Mouse (Mus musculus): ENCODE measurements around the gene Pbx1.

Pbx1 gene

DNA sequence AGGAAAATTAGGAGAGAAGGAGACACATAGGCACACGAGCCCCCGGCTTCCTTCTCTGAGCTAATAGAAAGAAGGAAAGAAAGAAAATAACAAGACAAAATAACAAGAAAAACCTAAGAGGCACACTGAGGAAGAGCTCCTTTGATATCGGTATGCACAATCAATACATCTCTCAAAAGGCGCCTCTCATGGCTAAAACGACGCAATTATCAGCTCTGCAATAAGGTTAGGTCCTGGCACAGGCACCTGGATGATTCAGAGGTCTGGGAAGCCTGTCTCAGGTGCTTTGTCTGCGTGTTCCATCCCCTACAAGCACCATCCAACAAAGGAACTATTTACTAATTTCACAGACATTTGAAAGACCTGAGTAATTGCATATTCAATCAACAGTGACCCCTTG, 5.8 kb downstream of the Pbx1 start:
- in situ Hi-C loops (cut with MboI; ENCODE audit: unreplicated experiment in 2 of 2): no loop called here

DNA sequence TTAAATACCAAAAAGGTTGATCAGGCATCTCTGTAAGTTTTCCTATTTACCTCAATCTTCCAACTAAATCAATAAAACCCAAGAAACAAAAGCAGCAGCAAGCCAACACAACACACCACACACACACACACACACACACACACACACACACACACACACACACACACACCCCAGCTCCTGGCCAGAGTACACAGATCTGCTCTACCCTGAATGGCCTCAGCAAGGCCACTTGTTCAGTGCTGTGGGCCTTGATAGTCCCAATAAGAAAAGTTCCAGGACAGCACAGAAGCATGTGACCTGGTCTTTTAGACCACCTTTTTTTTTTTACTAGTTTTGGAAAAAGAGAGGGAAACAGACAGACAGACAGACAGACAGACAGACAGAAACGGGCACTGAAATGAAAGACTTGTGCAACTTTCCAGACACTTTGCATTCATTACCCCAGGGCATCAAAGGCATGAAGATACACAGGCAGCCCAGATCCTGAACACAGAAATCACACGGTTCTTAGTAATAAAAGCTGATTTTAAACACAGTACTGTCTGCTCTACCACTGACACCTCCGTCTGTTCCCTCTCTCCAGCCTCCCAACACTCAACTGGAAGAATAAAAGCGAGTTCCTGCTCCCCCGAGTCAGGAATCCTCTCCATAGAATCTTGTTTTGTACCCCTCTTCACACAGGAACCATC, 6.9 kb downstream of the Pbx1 start:
- in situ Hi-C loops (cut with MboI; ENCODE audit: unreplicated experiment in 2 of 2): no loop called here

DNA sequence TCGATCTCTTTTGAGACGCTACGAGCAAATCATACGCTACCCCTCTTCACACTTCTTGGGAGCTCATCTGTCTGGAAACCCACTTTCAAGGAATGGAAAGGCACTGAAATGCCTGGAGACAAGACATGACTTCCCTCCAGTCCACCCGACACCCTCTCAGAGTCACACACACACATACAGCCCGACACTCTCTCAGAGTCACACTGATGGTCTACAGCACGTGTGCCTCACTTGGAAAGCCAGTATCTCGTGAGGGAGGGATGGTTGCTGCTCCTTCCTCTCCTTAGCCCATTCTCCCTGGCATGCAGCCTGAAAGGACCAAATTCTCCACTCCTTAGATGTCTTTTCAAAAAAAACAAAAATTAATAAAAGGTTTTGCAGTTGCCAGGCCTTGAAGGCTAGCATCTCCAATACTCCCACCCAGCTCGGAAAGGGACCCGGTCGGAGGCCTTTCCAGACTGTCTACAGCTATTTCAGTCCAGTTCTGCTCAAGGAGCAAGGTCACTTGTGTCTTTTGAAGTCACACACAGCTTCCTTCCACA, 8.6 kb downstream of the Pbx1 start:
- in situ Hi-C loops (cut with MboI; ENCODE audit: unreplicated experiment in 2 of 2): no loop called here

DNA sequence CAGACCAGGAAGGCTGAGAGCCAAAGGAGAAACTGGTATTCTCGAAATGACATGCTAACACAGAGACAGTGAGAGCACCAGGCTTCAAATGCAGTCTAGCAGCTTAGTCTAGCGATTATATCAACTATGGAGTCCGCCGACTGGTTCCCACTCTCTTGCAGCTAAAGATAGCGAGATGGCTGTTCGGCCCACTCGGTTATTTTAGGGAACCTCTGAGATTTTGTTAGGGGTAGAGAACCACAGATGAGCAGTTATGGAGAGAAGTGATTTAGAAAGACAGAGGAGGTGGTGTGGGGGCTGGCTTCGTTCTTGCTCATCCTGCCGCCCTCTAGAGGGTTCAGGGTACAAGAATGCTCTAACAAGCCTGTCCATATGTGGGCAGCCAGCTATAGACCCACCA, 13.2 kb downstream of the Pbx1 start:
- in situ Hi-C loops (cut with MboI; ENCODE audit: unreplicated experiment in 2 of 2): no loop called here

DNA sequence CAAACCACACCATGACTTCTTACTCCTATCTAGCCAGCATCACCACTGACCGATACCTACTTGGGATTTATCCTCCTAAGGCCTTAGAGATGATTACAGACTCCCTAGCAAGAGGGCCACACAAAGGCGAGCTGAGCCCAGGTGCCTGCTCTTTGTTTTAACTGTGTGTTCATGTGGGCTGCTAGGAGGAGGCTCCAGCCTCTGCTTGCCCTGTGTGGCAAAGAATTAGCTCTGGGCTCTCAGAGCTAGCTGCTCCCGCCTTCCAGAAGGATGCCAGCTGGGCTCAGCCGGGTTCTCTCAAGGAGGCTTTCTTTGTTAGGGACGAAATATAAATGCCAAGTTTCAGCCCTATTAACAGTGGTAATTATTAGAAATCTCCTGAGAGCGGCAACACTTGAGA, 14.4 kb downstream of the Pbx1 start:
- in situ Hi-C loops (cut with MboI; ENCODE audit: unreplicated experiment in 2 of 2): no loop called here

DNA sequence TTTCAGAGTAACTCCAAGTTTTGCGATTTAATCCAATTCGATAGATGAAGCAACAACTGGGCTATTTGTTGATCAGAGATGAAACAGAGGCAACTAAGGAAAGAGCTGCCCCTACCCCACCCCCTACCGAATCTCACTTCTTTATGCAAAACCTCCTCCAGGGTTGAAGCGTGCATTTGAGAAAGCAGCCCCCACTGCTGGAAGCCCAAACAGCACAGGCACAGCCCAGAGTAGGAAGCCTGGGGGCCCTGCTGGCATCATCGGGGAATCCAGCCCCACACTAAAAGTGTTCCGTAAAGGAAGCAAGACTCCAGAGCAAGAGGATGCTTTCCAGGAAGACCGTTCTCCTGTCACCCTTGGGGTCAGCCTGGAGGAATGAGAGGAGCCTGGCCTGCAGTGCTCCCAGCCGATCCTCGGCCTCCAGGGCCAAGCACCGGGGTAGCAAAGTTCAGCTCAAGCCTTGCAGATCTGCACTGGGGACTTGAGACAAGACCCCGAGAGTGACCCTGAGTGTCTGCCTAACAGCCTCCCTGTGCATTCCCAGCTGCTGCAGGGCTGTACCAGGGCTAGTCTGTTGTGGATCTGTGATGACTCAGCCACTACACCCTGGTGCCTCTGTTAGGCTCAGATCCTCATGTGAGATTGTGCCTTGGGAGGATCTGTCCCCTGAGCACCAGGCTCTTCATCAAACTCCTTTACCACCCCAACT, 15.2 kb downstream of the Pbx1 start:
- in situ Hi-C loops (cut with MboI; ENCODE audit: unreplicated experiment in 2 of 2): no loop called here

DNA sequence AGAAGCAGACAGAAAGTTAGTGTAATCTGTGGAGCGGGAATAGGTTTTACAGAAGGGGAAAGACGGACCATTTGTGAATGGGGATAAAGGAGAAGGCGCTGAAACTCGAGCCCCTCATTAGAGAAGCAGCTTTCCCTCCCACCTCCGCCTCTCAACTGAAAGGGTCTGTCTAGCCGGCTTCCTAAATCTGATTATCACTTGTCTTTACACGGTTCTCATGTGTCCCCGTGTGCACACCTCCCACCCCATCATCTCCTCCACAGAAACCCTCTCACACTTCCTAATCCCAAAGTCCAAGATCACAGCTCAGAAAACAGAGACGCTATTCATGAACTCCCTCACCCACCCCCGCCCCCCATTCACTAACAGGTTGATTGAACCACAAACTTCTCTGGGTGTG, 21.5 kb downstream of the Pbx1 start:
- in situ Hi-C loops (cut with MboI; ENCODE audit: unreplicated experiment in 2 of 2): no loop called here

DNA sequence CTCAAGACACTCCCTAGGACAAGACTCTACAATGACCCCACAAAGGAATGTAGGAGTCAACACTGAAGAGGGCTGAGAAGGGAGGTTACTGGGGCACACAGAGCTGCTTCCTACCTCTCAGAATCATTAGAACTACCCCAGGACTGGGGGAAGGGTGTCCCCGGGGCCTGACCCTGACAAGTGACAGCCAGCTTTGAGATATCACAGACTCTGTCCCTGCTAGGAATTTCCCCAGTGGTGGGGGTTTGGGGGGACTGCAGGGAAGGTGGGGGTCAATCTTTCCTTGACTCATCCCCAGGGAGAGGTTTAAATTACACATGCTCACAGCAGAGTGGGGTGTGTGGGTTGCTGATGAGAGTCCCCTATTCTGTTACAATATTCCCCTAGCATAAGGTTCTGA, 22.0 kb downstream of the Pbx1 start:
- in situ Hi-C loops (cut with MboI; ENCODE audit: unreplicated experiment in 2 of 2): no loop called here

DNA sequence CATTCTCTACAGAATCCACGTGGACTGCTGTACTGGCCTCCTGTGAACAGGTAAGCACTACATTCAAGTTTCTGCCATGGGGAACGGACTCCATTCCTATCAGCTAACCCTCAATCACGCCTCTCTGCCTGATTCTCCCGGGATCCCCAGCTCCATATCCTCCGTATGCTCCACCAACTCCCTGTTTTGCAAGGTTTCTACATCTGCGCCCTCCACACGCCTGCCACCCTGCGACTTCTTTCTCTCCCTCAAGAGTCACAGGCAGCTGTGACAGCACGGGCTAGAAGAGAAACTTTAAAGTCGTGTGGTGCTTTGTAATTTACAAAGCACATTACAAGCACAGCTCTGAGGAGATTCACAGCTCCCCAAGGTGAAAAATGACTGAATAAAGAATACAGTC, 23.3 kb downstream of the Pbx1 start:
- in situ Hi-C loops (cut with MboI; ENCODE audit: unreplicated experiment in 2 of 2): no loop called here

DNA sequence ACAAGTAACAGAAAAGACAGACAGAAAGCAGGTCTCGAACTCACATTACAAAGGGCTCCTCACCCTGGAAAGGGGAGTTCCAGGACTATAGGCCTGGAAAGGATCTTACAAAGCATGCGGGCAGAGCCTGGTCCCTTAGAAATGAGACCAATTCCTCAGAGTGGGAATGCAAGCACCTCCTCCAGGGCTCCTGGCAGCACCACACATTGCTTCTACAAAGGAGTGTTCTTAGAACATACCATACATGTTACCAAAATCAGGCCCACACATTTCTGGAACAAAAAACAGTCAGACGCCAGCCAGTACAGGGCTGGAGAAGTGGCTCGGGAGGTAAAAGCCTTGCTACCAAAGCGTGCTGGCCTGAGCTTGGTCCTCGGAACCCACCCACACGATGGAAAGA, 24.1 kb downstream of the Pbx1 start:
- in situ Hi-C loops (cut with MboI; ENCODE audit: unreplicated experiment in 2 of 2): no loop called here

DNA sequence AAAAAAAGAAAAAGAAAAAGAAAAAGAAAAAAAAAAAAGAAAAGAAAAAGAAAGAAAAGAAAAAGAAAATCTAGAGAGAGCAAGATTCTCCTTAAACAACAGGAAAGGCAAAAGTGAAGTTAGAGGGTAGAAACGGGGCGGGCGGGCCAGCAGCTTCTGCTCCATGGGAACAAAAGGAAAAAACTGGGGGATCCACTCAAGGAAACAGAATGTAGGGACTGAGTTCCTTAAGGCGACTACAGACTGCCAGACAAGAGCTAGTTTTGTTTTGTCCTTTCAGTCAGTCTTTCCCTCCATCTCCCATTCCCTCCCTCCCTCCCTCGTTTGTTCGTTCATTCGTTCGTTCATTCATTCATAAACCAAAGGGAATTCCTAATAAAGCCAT, 25.8 kb downstream of the Pbx1 start:
- in situ Hi-C loops (cut with MboI; ENCODE audit: unreplicated experiment in 2 of 2): no loop called here

DNA sequence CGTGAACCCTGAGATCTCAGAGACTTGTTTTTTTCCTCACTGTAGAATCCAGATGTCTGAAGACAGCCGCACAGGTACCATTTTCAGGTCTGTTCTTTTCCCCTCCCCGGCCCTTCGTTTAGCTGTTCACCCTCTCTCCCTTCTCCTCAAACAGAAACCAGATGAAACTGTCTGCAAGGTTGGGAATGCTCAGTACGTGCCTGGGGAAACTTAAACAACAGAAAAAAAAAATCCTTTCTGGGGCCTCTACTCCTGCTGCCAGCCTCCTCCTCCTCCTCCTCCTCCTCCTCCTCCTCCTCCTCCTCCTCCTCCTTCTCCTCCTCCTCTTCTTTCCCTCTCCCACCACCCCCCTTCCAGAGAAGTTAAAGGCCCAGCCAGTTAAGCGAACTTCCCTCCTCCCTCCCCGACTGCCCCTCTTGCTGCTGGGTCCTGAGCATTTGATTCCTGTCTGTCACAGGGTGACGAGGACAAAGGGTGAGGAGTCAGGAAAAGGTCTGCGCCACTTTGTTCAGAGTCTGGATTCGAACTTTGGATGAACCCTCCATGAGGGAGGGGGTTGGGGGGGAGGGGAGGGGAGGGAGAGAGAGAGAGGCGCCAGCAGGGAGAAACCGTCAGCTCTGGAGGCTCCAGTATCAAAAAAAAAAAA, 26.3 kb downstream of the Pbx1 start:
- in situ Hi-C loops (cut with MboI; ENCODE audit: unreplicated experiment in 2 of 2): no loop called here

DNA sequence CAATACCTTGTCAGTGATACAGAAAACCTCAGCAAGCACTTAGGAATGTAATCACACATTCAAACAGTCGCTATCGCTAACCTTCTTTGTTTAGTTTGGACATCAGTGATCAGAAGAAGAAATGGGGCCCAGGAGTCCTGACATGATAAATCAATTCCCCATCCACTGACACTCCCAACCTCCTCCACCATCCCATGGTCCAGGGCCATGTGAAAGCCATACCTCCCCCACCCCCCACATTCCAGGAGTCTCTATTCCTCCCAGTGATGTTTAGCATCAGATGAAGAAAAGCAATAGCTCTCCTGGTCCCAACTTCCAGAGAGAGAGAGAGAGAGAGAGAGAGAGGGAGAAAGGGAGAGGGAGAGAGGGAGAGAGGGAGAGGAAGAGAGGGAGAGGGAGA, 28.5 kb downstream of the Pbx1 start:
- in situ Hi-C loops (cut with MboI; ENCODE audit: unreplicated experiment in 2 of 2): no loop called here

DNA sequence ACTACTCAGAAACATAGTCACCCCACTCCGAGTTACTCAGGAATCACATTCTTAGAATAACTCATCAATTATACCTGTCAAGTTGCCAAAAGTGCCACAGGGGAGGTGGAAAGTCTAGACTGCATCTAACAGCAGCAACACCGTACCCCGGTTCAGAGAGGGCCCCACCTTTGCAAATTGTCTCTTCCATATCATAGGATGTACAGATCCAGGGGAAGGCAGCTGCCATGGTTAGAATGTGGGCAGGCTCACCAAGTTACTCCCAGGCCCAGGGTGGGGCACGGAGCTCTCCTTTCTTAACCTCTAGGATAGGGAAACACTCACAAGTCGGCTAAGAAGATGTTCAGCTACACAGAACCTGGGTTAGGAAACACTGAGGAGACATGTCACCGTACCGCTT, 29.4 kb downstream of the Pbx1 start:
- in situ Hi-C loops (cut with MboI; ENCODE audit: unreplicated experiment in 2 of 2): no loop called here

DNA sequence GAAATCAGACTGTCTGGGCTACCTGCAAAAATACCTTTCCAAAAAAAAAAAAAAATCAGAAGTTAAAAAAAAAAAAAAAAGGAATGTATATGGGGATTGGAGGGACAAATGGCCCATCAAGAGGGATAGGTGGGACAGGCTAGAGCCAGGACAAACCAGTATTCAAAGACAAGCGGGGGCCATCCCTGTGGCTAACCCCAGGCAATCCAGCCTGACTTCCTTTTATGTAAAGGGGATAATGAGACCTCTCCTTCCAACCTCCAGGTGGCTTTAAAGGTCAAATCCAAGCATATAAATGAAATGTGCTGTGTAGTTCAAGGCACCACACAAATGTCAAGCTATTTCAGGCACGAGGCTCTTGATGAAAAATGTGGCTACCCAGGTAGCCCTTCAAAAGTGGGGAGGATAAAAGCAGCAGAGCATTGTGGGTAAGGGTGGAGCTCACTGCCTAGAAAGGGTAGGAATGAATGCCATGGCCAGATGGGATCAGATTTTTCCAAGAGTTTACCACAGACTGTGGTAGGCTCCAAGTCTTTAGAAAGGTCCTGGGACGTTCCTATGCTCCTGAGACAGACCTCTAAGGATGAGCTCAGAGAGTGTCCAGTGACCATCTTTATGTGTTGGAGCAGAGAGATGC, 36.4 kb downstream of the Pbx1 start:
- in situ Hi-C loops (cut with MboI; ENCODE audit: unreplicated experiment in 2 of 2): no loop called here

DNA sequence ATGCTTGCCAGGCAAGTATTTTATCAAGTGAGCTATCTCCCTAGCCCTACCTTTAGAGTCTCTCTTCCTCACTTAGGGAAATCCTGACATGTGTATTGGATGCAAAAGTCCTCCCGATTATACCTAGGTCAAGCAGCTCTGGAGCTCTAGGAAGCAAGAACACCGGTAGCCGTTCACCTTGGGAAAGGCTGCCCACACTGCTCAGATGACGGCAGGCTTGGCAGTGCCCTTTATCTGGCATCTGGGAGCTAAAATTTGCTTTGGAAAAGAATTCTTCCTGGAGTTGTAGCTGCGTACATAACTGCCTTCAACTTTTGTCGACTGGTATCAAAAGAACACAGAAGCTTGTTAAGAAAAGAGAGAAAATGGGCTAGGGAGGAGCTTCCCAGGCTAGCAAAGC, 37.5 kb downstream of the Pbx1 start:
- in situ Hi-C loops (cut with MboI; ENCODE audit: unreplicated experiment in 2 of 2): no loop called here

DNA sequence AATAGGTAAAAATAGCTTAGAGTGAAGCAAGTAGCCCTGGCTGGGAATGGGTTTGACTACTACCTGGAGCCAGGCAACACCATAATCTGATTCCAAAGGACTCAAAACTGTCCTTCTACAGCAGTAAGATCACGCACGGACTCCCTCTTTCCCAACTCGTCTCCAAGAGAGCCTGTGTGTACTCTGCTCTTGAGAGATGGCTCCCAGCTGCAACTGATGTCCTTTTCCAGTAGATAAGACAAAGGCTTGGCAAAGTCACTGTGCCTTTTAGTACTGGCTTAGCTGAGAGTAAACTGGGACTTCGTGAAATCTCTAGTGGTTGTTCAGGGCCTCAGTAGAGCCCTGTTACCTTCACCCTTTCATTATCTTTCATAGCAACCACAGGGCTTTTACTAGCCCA, 38.6 kb downstream of the Pbx1 start:
- in situ Hi-C loops (cut with MboI; ENCODE audit: unreplicated experiment in 2 of 2): no loop called here

DNA sequence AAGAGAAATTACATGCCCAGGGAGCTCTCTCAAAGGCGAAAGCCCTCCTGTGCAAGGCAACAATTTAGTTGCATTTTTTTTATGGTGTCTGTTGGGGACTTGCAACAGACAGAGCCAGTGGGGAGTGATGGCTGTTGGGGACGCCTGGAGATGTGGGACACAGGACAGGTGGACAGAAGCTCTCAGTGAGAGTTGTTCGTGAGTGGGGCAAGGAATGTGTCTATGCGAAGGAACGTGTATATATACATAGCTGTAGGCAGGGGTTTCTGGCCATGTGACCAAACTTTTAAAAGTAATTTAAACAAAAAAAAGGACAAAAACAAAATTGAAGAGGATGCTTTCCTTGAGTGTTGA, 39.6 kb downstream of the Pbx1 start:
- in situ Hi-C loops (cut with MboI; ENCODE audit: unreplicated experiment in 2 of 2): no loop called here

DNA sequence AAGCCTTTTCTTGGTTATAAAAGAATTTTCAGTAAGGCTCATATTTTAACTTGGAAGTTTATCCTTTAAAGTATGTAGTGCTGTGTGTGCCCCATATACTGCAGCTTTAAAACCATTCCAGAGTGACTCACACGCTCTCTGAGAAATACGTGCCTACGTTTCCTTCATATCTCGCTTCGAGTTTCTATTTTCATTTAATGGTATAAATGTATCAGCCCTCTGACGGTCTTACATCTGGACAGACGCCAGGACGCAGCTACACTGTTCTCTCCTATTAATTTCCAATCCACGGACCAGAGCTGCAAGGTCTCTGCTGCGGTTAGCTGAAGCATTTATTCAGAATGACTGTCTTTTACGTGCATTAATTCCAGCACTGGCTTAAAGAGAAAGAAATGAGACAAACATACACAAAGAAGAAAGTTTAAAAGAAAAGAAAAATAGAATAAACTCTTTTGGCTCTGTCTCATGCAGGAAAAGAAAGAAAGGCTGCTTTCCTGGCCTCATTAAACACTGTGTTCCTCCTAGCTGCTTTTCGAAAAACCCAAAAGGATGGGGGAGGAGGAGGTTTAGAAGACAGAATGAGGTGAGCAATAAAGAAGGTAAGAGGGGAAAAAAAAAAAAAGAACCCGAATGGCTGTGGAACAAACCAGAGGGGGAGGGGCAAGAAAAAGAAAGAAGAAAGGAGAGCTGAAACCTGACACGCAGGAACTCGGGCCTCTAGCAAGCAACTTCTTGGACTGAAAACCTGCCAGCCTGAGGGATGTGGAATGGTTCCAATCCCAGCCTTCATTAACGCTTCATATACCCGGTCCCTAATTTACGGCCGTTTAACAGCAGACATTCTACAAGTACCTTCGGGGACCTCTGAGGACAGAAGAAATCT, 40.2 kb downstream of the Pbx1 start:
- in situ Hi-C loops (cut with MboI; ENCODE audit: unreplicated experiment in 2 of 2): no loop called here

DNA sequence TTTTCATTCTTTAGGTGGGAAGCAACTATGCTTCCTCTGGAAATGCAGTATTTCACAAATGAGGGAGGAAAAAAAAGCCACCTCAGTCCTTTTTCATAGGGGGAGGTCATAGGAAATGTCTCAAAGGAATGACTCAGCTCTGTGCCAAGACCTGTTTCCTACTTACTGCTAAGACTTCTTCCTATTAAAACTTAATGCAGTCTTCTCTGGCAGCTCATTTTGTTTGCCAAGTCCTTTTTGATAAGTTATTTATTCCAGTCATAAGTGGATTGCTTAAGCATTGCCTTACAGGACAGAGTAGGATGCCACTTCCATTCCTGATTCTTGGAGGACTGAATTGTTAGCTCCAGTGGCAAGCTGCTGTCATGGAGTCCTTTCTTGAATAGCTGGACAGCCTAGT, 41.3 kb downstream of the Pbx1 start:
- in situ Hi-C loops (cut with MboI; ENCODE audit: unreplicated experiment in 2 of 2): no loop called here

DNA sequence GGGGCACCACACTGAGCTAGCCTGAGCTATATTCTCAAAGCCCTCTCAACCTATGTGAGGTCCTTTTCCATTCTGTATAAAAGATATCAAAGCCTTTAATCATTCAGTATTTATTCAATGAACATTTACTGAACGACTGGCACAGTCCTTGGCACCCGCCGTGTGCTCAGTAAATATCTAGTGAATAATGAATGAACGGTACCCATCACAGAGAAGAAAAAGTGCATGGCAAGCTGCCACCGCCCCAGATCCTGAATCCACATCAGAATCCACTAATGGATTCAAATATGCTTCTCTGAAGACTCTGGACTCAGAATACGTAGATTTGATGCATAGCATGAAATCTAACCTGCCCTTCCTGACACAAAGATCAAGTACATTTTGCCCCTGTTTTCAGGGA, 45.9 kb downstream of the Pbx1 start:
- in situ Hi-C loops (cut with MboI; ENCODE audit: unreplicated experiment in 2 of 2): no loop called here

Data from v-Abl transformed pro-B cells (cell line).